Mouse (Mus musculus): Measurements from ENCODE around the gene Mis18a.

The Mis18a gene

GRCm38 (mm10) chr16:90727233-90728115, at the start of gene Mis18a:
Gene Mis18a (minus strand): TSS chr16:90727404.
- peak; percentile 96 for DNase-seq (ENCODE audit: low spot score)

GRCm38 (mm10) chr16:90775946-90776520, 48.8 kb upstream of the Mis18a start:
- no peak for DNase-seq (ENCODE audit: low spot score)

GRCm38 (mm10) chr16:90774646-90775045, 47.4 kb upstream of the Mis18a start:
- no peak for DNase-seq (ENCODE audit: low spot score)

- DNase-seq (ENCODE audit: low spot score): no peak
These were observed 47.0 kb upstream of the Mis18a start for GRCm38 (mm10) chr16:90774216-90774615.

GRCm38 (mm10) chr16:90766919-90767454, 39.8 kb upstream of the Mis18a start:
- DNase-seq (ENCODE audit: low spot score): no peak

GRCm38 (mm10) chr16:90765195-90765877, 38.1 kb upstream of the Mis18a start:
- no peak for DNase-seq (ENCODE audit: low spot score)

GRCm38 (mm10) chr16:90760515-90760914, 33.3 kb upstream of the Mis18a start:
- no peak for DNase-seq (ENCODE audit: low spot score)

GRCm38 (mm10) chr16:90759335-90759734, 32.1 kb upstream of the Mis18a start:
- DNase-seq (ENCODE audit: low spot score): no peak

- no peak for DNase-seq (ENCODE audit: low spot score)
These were observed 26.3 kb upstream of the Mis18a start for GRCm38 (mm10) chr16:90753386-90753941.

GRCm38 (mm10) chr16:90748169-90748568, 21.0 kb upstream of the Mis18a start:
- DNase-seq (ENCODE audit: low spot score): no peak

- DNase-seq (ENCODE audit: low spot score): no peak
These were observed 19.9 kb upstream of the Mis18a start for GRCm38 (mm10) chr16:90747143-90747542.

GRCm38 (mm10) chr16:90738092-90738956, 11.1 kb upstream of the Mis18a start, which contains the start of gene Mrap:
Gene Mrap (plus strand): TSS chr16:90738207.
- no peak for DNase-seq (ENCODE audit: low spot score)

GRCm38 (mm10) chr16:90736672-90737270, 9.6 kb upstream of the Mis18a start:
- no peak for DNase-seq (ENCODE audit: low spot score)

- DNase-seq (ENCODE audit: low spot score): no peak
These were observed 8.4 kb upstream of the Mis18a start for GRCm38 (mm10) chr16:90735611-90736010.

- DNase-seq (ENCODE audit: low spot score): no peak
These were observed 490 bp downstream of the Mis18a start for GRCm38 (mm10) chr16:90726600-90727227.

- DNase-seq (ENCODE audit: low spot score): no peak
These were observed 3.2 kb downstream of the Mis18a start for GRCm38 (mm10) chr16:90724051-90724450.

GRCm38 (mm10) chr16:90710313-90710712, 16.9 kb downstream of the Mis18a start:
- no peak for DNase-seq (ENCODE audit: low spot score)

- DNase-seq (ENCODE audit: low spot score): peak; percentile 28
These were observed 17.4 kb downstream of the Mis18a start for GRCm38 (mm10) chr16:90709711-90710289.

- DNase-seq (ENCODE audit: low spot score): no peak
These were observed 20.9 kb downstream of the Mis18a start for GRCm38 (mm10) chr16:90706279-90706678.
